Mouse (Mus musculus) hindbrain, embryonic 14.5 days (tissue): ENCODE data around the gene A430078G23Rik. TPM values are rescaled to one million over a fixed set of nuclear protein-coding genes. Genes with fewer than 3 reads are reported as not detected.
"Not testable (repeated sequence)": the region's sequence is repeated elsewhere in the genome, so short reads cannot be mapped to it uniquely, and the experiment has no call there.

Source experiments
- ATAC-seq: fragments of 200-750 bp; cut with Nextera tagmentation; 2 replicates; pipeline ENCODE4 v1.8.0; 2017; ENCODE audit warnings: moderate number of reproducible peaks, mild to moderate bottlenecking, moderate TSS enrichment, moderate library complexity; ENCODE audit not compliant: low FRiP score
- DNase-seq: peaks from one replicate; pipeline ENCODE4 v3.0.0-alpha.2; 2015; ENCODE audit warnings: low spot score
- H3K27ac ChIP-seq: fragments of 300-500 bp; sonication (generic); 2 replicates; pipeline ENCODE4 v1.5.1; 2014; ENCODE audit warnings: mild to moderate bottlenecking, moderate library complexity
- H3K27me3 ChIP-seq: fragments of 300-500 bp; sonication (generic); 2 replicates; pipeline ENCODE4 v1.6.1; 2014; ENCODE audit warnings: mild to moderate bottlenecking, low read length, mixed read lengths; ENCODE audit not compliant: control insufficient read depth, insufficient read depth
- H3K36me3 ChIP-seq: fragments of 300-500 bp; sonication (generic); replicated peaks from 2 replicates; pipeline ENCODE4 v1.6.1; 2014; ENCODE audit not compliant: control insufficient read depth, insufficient read depth
- H3K4me1 ChIP-seq: fragments of 300-500 bp; sonication (generic); replicated peaks from 2 replicates; pipeline ENCODE4 v1.6.1; 2014; ENCODE audit warnings: antibody characterized with exemption, low read length, mixed read lengths; ENCODE audit not compliant: control insufficient read depth, insufficient read depth
- H3K4me2 ChIP-seq: fragments of 300-500 bp; sonication (generic); replicated peaks from 2 replicates; pipeline ENCODE4 v1.6.1; 2014; ENCODE audit warnings: mild to moderate bottlenecking, moderate library complexity
- H3K4me3 ChIP-seq: fragments of 300-500 bp; sonication (generic); replicated peaks from 2 replicates; pipeline ENCODE4 v1.5.1; 2014; ENCODE audit warnings: mild to moderate bottlenecking, low read length
- H3K9ac ChIP-seq: fragments of 300-500 bp; sonication (generic); 2 replicates; pipeline ENCODE4 v1.6.1; 2014
- H3K9me3 ChIP-seq: fragments of 300-500 bp; sonication (generic); 2 replicates; pipeline ENCODE4 v1.6.1; 2016; ENCODE audit warnings: low read length; ENCODE audit not compliant: control insufficient read depth
- WGBS: fragments of 180-500 bp; shearing (Covaris S2); extraction: QIAGEN DNeasy Blood & Tissue Kit; methylation state at CpG from one replicate; pipeline ENCODE4 v1.1.7; 2014; 5-methylcytosine and 5-hydroxymethylcytosine counted together
- polyA plus RNA-seq: library from polyadenylated mRNA; unstranded; fragments of >200 nt; fragmentation: Nextera tagmentation; extraction: Ambion mirVana; gene quantifications from 2 replicates; pipeline ENCODE4 v1.2.1, GENCODE M21; 2014

Gene A430078G23Rik
- polyA plus RNA-seq, 1 experiment from 2014 or later = not detected

GRCm38 (mm10) chr8:3324253-3324652 is 29.0 kb upstream of the A430078G23Rik start:
- ATAC-seq (no peak), DNase-seq (no peak)
- no peaks in the 10 kb centered on the region for H3K27me3 ChIP-seq
- H3K9ac ChIP-seq = no peak overlapping the region
- no peak overlapping the region for H3K27ac ChIP-seq
- WGBS = 96% methylated on average over 2 of the region's 2 CpGs
- no peaks in the 10 kb centered on the region for H3K9me3 ChIP-seq
- no peaks in the 10 kb centered on the region for H3K4me1 ChIP-seq
- no peaks in the 10 kb centered on the region for H3K36me3 ChIP-seq
- no peak overlapping the region for H3K4me2 ChIP-seq
- no peak overlapping the region for H3K4me3 ChIP-seq

- H3K9ac ChIP-seq = no peak overlapping the region
- 94% methylated on average over 1 of the region's 1 CpGs for WGBS
These were observed 26.2 kb upstream of the A430078G23Rik start for GRCm38 (mm10) chr8:3327056-3327455.

GRCm38 (mm10) chr8:3327538-3328245 is 25.5 kb upstream of the A430078G23Rik start:
- no peaks in the 10 kb centered on the region for H3K36me3 ChIP-seq
- H3K4me3 ChIP-seq = no peak overlapping the region
- 86% methylated on average over 8 of the region's 8 CpGs for WGBS
- H3K27ac ChIP-seq = no peak overlapping the region
- DNase-seq = no peak
- H3K4me1 ChIP-seq = no peaks in the 10 kb centered on the region
- H3K9me3 ChIP-seq = no peaks in the 10 kb centered on the region
- H3K9ac ChIP-seq = no peak overlapping the region
- no peak overlapping the region for H3K4me2 ChIP-seq
- no peak for ATAC-seq
- H3K27me3 ChIP-seq = no peaks in the 10 kb centered on the region

More at GRCm38 (mm10) chr8:3327056-3327455, 26.2 kb upstream of the A430078G23Rik start:
- ATAC-seq (no peak), DNase-seq (no peak)
- Histone ChIP-seq H3K27me3 (no peaks in the 10 kb centered on the region), H3K4me1 (no peaks in the 10 kb centered on the region), H3K9me3 (no peaks in the 10 kb centered on the region), H3K4me3 (no peak overlapping the region), H3K4me2 (no peak overlapping the region), H3K27ac (no peak overlapping the region), H3K36me3 (no peaks in the 10 kb centered on the region)

- H3K27me3 ChIP-seq = no peaks in the 10 kb centered on the region
- no peak overlapping the region for H3K27ac ChIP-seq
- no peak overlapping the region for H3K4me3 ChIP-seq
- H3K4me2 ChIP-seq = no peak overlapping the region
- H3K9ac ChIP-seq = no peak overlapping the region
- H3K4me1 ChIP-seq = no peaks in the 10 kb centered on the region
- H3K36me3 ChIP-seq = no peaks in the 10 kb centered on the region
- no peaks in the 10 kb centered on the region for H3K9me3 ChIP-seq
- DNase-seq (peak; percentile 78), ATAC-seq (no peak; the same call in 1 of the 2 replicates)
- 53% methylated on average over 6 of the region's 6 CpGs for WGBS
These were observed 22.6 kb upstream of the A430078G23Rik start for GRCm38 (mm10) chr8:3330662-3331061.

GRCm38 (mm10) chr8:3331692-3332091 is 21.5 kb upstream of the A430078G23Rik start:
- WGBS = 88% methylated on average over 2 of the region's 2 CpGs

GRCm38 (mm10) chr8:3335881-3336280 is 17.3 kb upstream of the A430078G23Rik start:
- Histone ChIP-seq H3K27me3 (no peaks in the 10 kb centered on the region), H3K9ac (no peak overlapping the region), H3K4me1 (no peaks in the 10 kb centered on the region), H3K27ac (no peak overlapping the region), H3K36me3 (no peaks in the 10 kb centered on the region), H3K9me3 (no peaks in the 10 kb centered on the region), H3K4me2 (no peak overlapping the region), H3K4me3 (no peak overlapping the region)
- DNase-seq = no peak
- 87% methylated on average over 1 of the region's 1 CpGs for WGBS
- ATAC-seq = no peak

More at GRCm38 (mm10) chr8:3331692-3332091, 21.5 kb upstream of the A430078G23Rik start:
- no peak overlapping the region for H3K4me3 ChIP-seq
- H3K27ac ChIP-seq = no peak overlapping the region
- DNase-seq (no peak), ATAC-seq (no peak)
- H3K9me3 ChIP-seq = no peaks in the 10 kb centered on the region
- H3K36me3 ChIP-seq = no peaks in the 10 kb centered on the region
- H3K4me2 ChIP-seq = no peak overlapping the region
- no peaks in the 10 kb centered on the region for H3K27me3 ChIP-seq
- H3K9ac ChIP-seq = no peak overlapping the region
- H3K4me1 ChIP-seq = no peaks in the 10 kb centered on the region

- WGBS = 70% methylated on average over 9 of the region's 9 CpGs
- ATAC-seq (no peak), DNase-seq (no peak)
- H3K9ac ChIP-seq = no peak overlapping the region
- no peak overlapping the region for H3K27ac ChIP-seq
- no peaks in the 10 kb centered on the region for H3K27me3 ChIP-seq
- H3K4me3 ChIP-seq = no peak overlapping the region
- no peaks in the 10 kb centered on the region for H3K9me3 ChIP-seq
- H3K4me1 ChIP-seq = no peaks in the 10 kb centered on the region
- H3K4me2 ChIP-seq = no peak overlapping the region
- no peaks in the 10 kb centered on the region for H3K36me3 ChIP-seq
These were observed 16.3 kb upstream of the A430078G23Rik start for GRCm38 (mm10) chr8:3336658-3337524.

GRCm38 (mm10) chr8:3337525-3337824 is 15.7 kb upstream of the A430078G23Rik start:
- H3K4me1 ChIP-seq, H3K4me3 ChIP-seq, H3K4me2 ChIP-seq, H3K27me3 ChIP-seq, ATAC-seq, H3K9me3 ChIP-seq, H3K27ac ChIP-seq, H3K9ac ChIP-seq, H3K36me3 ChIP-seq, DNase-seq: not testable (repeated sequence)
- WGBS = 85% methylated on average over 3 of the region's 3 CpGs

- 95% methylated on average over 11 of the region's 11 CpGs for WGBS
- no peaks in the 10 kb centered on the region for H3K27me3 ChIP-seq
- H3K36me3 ChIP-seq = no peaks in the 10 kb centered on the region
- H3K4me1 ChIP-seq = no peaks in the 10 kb centered on the region
- no peak overlapping the region for H3K4me3 ChIP-seq
- DNase-seq = no peak
- no peak overlapping the region for H3K4me2 ChIP-seq
- no peaks in the 10 kb centered on the region for H3K9me3 ChIP-seq
- ATAC-seq = no peak
- no peak overlapping the region for H3K27ac ChIP-seq
- no peak overlapping the region for H3K9ac ChIP-seq
These were observed 15.2 kb upstream of the A430078G23Rik start for GRCm38 (mm10) chr8:3337971-3338370.
